Mouse (Mus musculus) ES-Bruce4 (cell line): ENCODE measurements around the gene Mfsd7a.

Experiments
- CTCF ChIP-seq: IDR thresholded peaks from one replicate; pipeline ENCODE4 v1.8.1; 2011; ENCODE audit warnings: low read depth, low read length
- EP300 ChIP-seq: IDR thresholded peaks from 2 replicates; pipeline ENCODE4 v1.6.1; 2011; ENCODE audit warnings: low read depth, low read length; ENCODE audit not compliant: insufficient read depth
- POLR2A ChIP-seq: IDR thresholded peaks from one replicate; pipeline ENCODE4 v1.8.1; 2011; ENCODE audit warnings: low read length; ENCODE audit not compliant: insufficient read depth

- TF ChIP-seq CTCF (no peak), POLR2A (no peak), EP300 (no peak)
These were observed 10.0 kb upstream of the Mfsd7a start for GRCm38 (mm10) chr5:108458706-108459105.
